Mouse (Mus musculus) heart, postnatal 0 days (tissue): Measurements from ENCODE around the gene 1700028K03Rik.

ENCODE experiments used
- CTCF ChIP-seq: IDR thresholded peaks from 2 replicates; pipeline ENCODE4 v1.5.1; 2016; ENCODE audit warnings: antibody characterized with exemption, control low read depth, low read depth
- EP300 ChIP-seq: IDR thresholded peaks from 2 replicates; pipeline ENCODE4 v1.6.1; 2016; ENCODE audit warnings: antibody characterized with exemption, low read depth

- TF ChIP-seq CTCF: no peak
- TF ChIP-seq EP300: no peak
Measured at GRCm38 (mm10) chr5:107499891-107500535, 34.5 kb upstream of the 1700028K03Rik start.
